ENCODE assay signal across 21 mouse cellular contexts in the genomic region with DNA sequence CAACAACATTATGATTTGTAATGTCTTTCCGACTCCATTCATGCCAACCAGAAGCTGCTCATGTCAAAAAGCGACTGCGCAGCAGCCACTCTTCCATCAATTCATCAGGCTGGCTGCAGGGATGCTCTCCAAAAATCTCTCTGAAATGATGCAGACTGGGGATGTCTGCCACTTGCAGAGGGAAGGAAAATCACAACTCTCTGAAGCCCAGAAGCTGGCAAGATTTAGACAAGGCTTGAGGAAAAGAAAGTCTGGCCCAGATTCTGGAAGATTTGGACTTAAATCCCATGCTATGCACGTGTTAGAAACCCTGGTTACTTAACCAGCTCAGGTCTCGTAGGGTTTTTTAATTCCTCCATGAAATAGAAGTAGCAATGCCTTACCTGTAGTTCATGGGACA.
A peak's percentile ranks its signal among the peaks of the same experiment; 100 is the strongest.
DNase-seq lines count a peak whose midpoint lies in the region; ATAC-seq and TF ChIP-seq lines count a peak whose summit lies in the region.
"Had no signal": no experiment of that assay in that cellular context is flagged by ENCODE, and none has a peak within 500 bp of the region (broad histone marks: within the 10 kb centered on the region; RNA-seq: fewer than 3 reads in every experiment).

No protein-coding gene starts in this region.

- no peak for TF ChIP-seq CTCF in hindbrain, postnatal 0 days (IDR thresholded peaks at IDR 0.05; ENCODE audit: low read depth)

- H3K36me3 ChIP-seq in forebrain, embryonic 14.5 days (ENCODE audit: control insufficient read depth, insufficient read depth, low read length) = no peaks in the 10 kb centered on the region
- no peaks in the 10 kb centered on the region for H3K36me3 ChIP-seq in forebrain, embryonic 11.5 days (ENCODE audit: control insufficient read depth, insufficient read depth, low read length)
- no peaks in the 10 kb centered on the region for H3K36me3 ChIP-seq in hindbrain, postnatal 0 days (ENCODE audit: insufficient read depth, low read length)
- H3K36me3 ChIP-seq in hindbrain, embryonic 10.5 days = no peaks in the 10 kb centered on the region
- H3K36me3 ChIP-seq: heart, embryonic 15.5 days; limb, embryonic 10.5 days; midbrain, embryonic 15.5 days had no signal

- no peak for ATAC-seq in forebrain, embryonic 14.5 days
- no peak for ATAC-seq in forebrain, embryonic 11.5 days (replicated peaks; ENCODE audit: low FRiP score)
- ATAC-seq in hindbrain, postnatal 0 days = no peak
- ATAC-seq: hindbrain, embryonic 16.5 days; liver, postnatal 0 days; midbrain, embryonic 15.5 days had no signal

- no peaks in the 10 kb centered on the region for H3K9me3 ChIP-seq in forebrain, embryonic 14.5 days (replicated peaks; ENCODE audit: control insufficient read depth, low read length)
- no peaks in the 10 kb centered on the region for H3K9me3 ChIP-seq in forebrain, embryonic 11.5 days (ENCODE audit: control insufficient read depth, low read length)
- H3K9me3 ChIP-seq in hindbrain, postnatal 0 days (ENCODE audit: low read length) = no peaks in the 10 kb centered on the region
- no peaks in the 10 kb centered on the region for H3K9me3 ChIP-seq in hindbrain, embryonic 10.5 days
- H3K9me3 ChIP-seq: heart, embryonic 15.5 days; limb, embryonic 10.5 days; midbrain, embryonic 15.5 days had no signal

- H3K27ac ChIP-seq in forebrain, embryonic 14.5 days (ENCODE audit: low read depth, low read length) = no peak overlapping the region
- H3K27ac ChIP-seq in forebrain, embryonic 11.5 days (ENCODE audit: low read depth, low read length) = no peak overlapping the region
- no peak overlapping the region for H3K27ac ChIP-seq in hindbrain, postnatal 0 days
- H3K27ac ChIP-seq in hindbrain, embryonic 10.5 days = no peak overlapping the region
- H3K27ac ChIP-seq: heart, embryonic 15.5 days; limb, embryonic 10.5 days; midbrain, embryonic 15.5 days had no signal

- no peak overlapping the region for H3K4me3 ChIP-seq in forebrain, embryonic 14.5 days (ENCODE audit: low read depth, low read length)
- H3K4me3 ChIP-seq in forebrain, embryonic 11.5 days (ENCODE audit: low read depth, low read length) = no peak overlapping the region
- H3K4me3 ChIP-seq in hindbrain, postnatal 0 days (ENCODE audit: low read length) = no peak overlapping the region
- H3K4me3 ChIP-seq in hindbrain, embryonic 10.5 days = no peak overlapping the region
- H3K4me3 ChIP-seq: heart, embryonic 15.5 days; limb, embryonic 10.5 days; midbrain, embryonic 15.5 days; myocyte had no signal

- intact Hi-C loops in left cerebral cortex, postnatal 36 days (cut with DNase I) = loop anchor here (10.0 kb wide), 1 partner anchor 114 kb away; no protein-coding TSS in a partner anchor

- H3K27me3 ChIP-seq in forebrain, embryonic 14.5 days (replicated peaks; ENCODE audit: control insufficient read depth, insufficient read depth, low read length) = no peaks in the 10 kb centered on the region
- H3K27me3 ChIP-seq in forebrain, embryonic 11.5 days (ENCODE audit: control insufficient read depth, insufficient read depth, low read length) = no peaks in the 10 kb centered on the region
- no peaks in the 10 kb centered on the region for H3K27me3 ChIP-seq in hindbrain, postnatal 0 days (ENCODE audit: insufficient read depth, low read length)
- H3K27me3 ChIP-seq in hindbrain, embryonic 10.5 days (ENCODE audit: insufficient read depth, poor library complexity, severe bottlenecking) = peaks cover 9% of the 10 kb centered on the region
- H3K27me3 ChIP-seq: heart, embryonic 15.5 days; midbrain, embryonic 15.5 days had no signal

- no peak overlapping the region for H3K4me2 ChIP-seq in forebrain, embryonic 14.5 days (ENCODE audit: low read length)
- H3K4me2 ChIP-seq in forebrain, embryonic 11.5 days (ENCODE audit: low read depth, low read length, severe bottlenecking) = no peak overlapping the region
- no peak overlapping the region for H3K4me2 ChIP-seq in hindbrain, postnatal 0 days (ENCODE audit: low read depth, low read length)
- H3K4me2 ChIP-seq: heart, embryonic 15.5 days; midbrain, embryonic 15.5 days had no signal

- DNase-seq in forebrain, embryonic 14.5 days (ENCODE audit: low spot score) = peak; percentile 53
- DNase-seq in forebrain, embryonic 11.5 days (ENCODE audit: low spot score) = no peak
- DNase-seq in hindbrain, postnatal 0 days (ENCODE audit: low spot score) = peak; percentile 38
- no peak for DNase-seq in hindbrain, embryonic 10.5 days (ENCODE audit: low spot score)
- DNase-seq in left cerebral cortex, postnatal 36 days (ENCODE audit: low spot score in 2 of 2) = peak; percentile 35 to 46
- no peak for DNase-seq in left cerebral cortex, adult 18-20 months (ENCODE audit: low spot score in 2 of 2)
- DNase-seq in telencephalon, adult 2 months (ENCODE audit: low read depth, low spot score) = peak; percentile 85
- DNase-seq in cerebellum, adult 11 months = no peak
- DNase-seq: adrenal gland, adult 2 months; cerebellum, postnatal 10 days; embryo, embryonic 11 days; gastrocnemius, postnatal 14 days; heart, postnatal 4 days; kidney, adult 11 months; liver, postnatal 0 days; lung, postnatal 14 days had no signal

- no peak overlapping the region for H3K9ac ChIP-seq in forebrain, embryonic 14.5 days (ENCODE audit: low read length)
- no peak overlapping the region for H3K9ac ChIP-seq in forebrain, embryonic 11.5 days (ENCODE audit: low read length)
- H3K9ac ChIP-seq in hindbrain, postnatal 0 days (replicated peaks; ENCODE audit: low read length) = no peak overlapping the region
- H3K9ac ChIP-seq: heart, embryonic 15.5 days; liver, postnatal 0 days; midbrain, embryonic 15.5 days had no signal

- 81% methylated on average over 5 of the region's 5 CpGs for WGBS in forebrain, embryonic 14.5 days
- 87% methylated on average over 5 of the region's 5 CpGs for WGBS in forebrain, embryonic 11.5 days
- 75% methylated on average over 5 of the region's 5 CpGs for WGBS in hindbrain, postnatal 0 days
- 89% methylated on average over 5 of the region's 5 CpGs for WGBS in hindbrain, embryonic 10.5 days

- peaks cover 13% of the 10 kb centered on the region for H3K4me1 ChIP-seq in forebrain, embryonic 14.5 days (ENCODE audit: control insufficient read depth, insufficient read depth, low read length)
- no peaks in the 10 kb centered on the region; the same call in 1 of the 2 replicates for H3K4me1 ChIP-seq in forebrain, embryonic 11.5 days (replicated peaks; ENCODE audit: control insufficient read depth, insufficient read depth, low read length)
- no peaks in the 10 kb centered on the region for H3K4me1 ChIP-seq in hindbrain, postnatal 0 days (ENCODE audit: insufficient read depth, low read length)
- peaks cover 9% of the 10 kb centered on the region for H3K4me1 ChIP-seq in hindbrain, embryonic 10.5 days (replicated peaks)
- H3K4me1 ChIP-seq: limb, embryonic 10.5 days had no signal

Comparison
In these comparisons a context has a peak if more than half of its experiments do, and no peak if none do; other contexts are left out.
1. DNase-seq: peak in forebrain, embryonic 14.5 days (single experiment), hindbrain, postnatal 0 days (single experiment), left cerebral cortex, postnatal 36 days (2 of 2) and telencephalon, adult 2 months (single experiment); none in forebrain, embryonic 11.5 days (single experiment), hindbrain, embryonic 10.5 days (single experiment), left cerebral cortex, adult 18-20 months (0 of 2) and cerebellum, adult 11 months (single experiment).